Mouse (Mus musculus) intestine, embryonic 14.5 days (tissue): ENCODE measurements around the gene Wdr74. TPM values are rescaled to one million over a fixed set of nuclear protein-coding genes. Genes with fewer than 3 reads are reported as not detected.
A peak's percentile ranks its signal among the peaks of the same experiment; 100 is the strongest.
"Not testable (repeated sequence)": the region's sequence is repeated elsewhere in the genome, so short reads cannot be mapped to it uniquely, and the experiment has no call there.

Experiments
- ATAC-seq: fragments of 200-750 bp; cut with Nextera tagmentation; replicated peaks from 2 replicates; pipeline ENCODE4 v1.8.0; 2017; ENCODE audit warnings: low read depth, moderate number of reproducible peaks, moderate TSS enrichment, moderate library complexity; ENCODE audit not compliant: low FRiP score, low TSS enrichment
- DNase-seq: peaks from one replicate; pipeline ENCODE4 v3.0.0-alpha.2; 2018; ENCODE audit warnings: low spot score
- H3K27ac ChIP-seq: fragments of 300-500 bp; sonication (generic); 2 replicates; pipeline ENCODE4 v1.5.1; 2014; ENCODE audit warnings: low read depth, mild to moderate bottlenecking, control low read depth
- H3K27me3 ChIP-seq: fragments of 300-500 bp; sonication (generic); replicated peaks from 2 replicates; pipeline ENCODE4 v1.6.1; 2014; ENCODE audit warnings: low read length, control low read depth; ENCODE audit not compliant: control insufficient read depth, insufficient read depth
- H3K36me3 ChIP-seq: fragments of 300-500 bp; sonication (generic); 2 replicates; pipeline ENCODE4 v1.6.1; 2014; ENCODE audit warnings: low read length, control low read depth; ENCODE audit not compliant: control insufficient read depth, insufficient read depth
- H3K4me1 ChIP-seq: fragments of 300-500 bp; sonication (generic); replicated peaks from 2 replicates; pipeline ENCODE4 v1.6.1; 2014; ENCODE audit warnings: low read length, control low read depth, mixed read lengths; ENCODE audit not compliant: control insufficient read depth, insufficient read depth
- H3K4me2 ChIP-seq: fragments of 300-500 bp; sonication (generic); 2 replicates; pipeline ENCODE4 v1.6.1; 2014; ENCODE audit warnings: low read length
- H3K4me3 ChIP-seq: fragments of 300-500 bp; sonication (generic); 2 replicates; pipeline ENCODE4 v1.5.1; 2014; ENCODE audit warnings: low read depth, low read length, control low read depth, mixed read lengths
- H3K9ac ChIP-seq: fragments of 300-500 bp; sonication (generic); 2 replicates; pipeline ENCODE4 v1.6.1; 2014; ENCODE audit warnings: mild to moderate bottlenecking, low read length
- H3K9me3 ChIP-seq: fragments of 300-500 bp; sonication (generic); 2 replicates; pipeline ENCODE4 v1.6.1; 2016; ENCODE audit warnings: low read length, control low read depth; ENCODE audit not compliant: control insufficient read depth
- WGBS: fragments of 180-500 bp; shearing (Covaris S2); extraction: QIAGEN DNeasy Blood & Tissue Kit; methylation state at CpG from one replicate; pipeline ENCODE4 v1.1.7; 2014; 5-methylcytosine and 5-hydroxymethylcytosine counted together
- polyA plus RNA-seq: library from polyadenylated mRNA; unstranded; fragments of >200 nt; fragmentation: Nextera tagmentation; extraction: Ambion mirVana; gene quantifications from 2 replicates; pipeline ENCODE4 v1.2.1, GENCODE M21; 2014

The Wdr74 gene
- polyA plus RNA-seq, 1 experiment from 2014 or later, result 97.8 TPM

DNA sequence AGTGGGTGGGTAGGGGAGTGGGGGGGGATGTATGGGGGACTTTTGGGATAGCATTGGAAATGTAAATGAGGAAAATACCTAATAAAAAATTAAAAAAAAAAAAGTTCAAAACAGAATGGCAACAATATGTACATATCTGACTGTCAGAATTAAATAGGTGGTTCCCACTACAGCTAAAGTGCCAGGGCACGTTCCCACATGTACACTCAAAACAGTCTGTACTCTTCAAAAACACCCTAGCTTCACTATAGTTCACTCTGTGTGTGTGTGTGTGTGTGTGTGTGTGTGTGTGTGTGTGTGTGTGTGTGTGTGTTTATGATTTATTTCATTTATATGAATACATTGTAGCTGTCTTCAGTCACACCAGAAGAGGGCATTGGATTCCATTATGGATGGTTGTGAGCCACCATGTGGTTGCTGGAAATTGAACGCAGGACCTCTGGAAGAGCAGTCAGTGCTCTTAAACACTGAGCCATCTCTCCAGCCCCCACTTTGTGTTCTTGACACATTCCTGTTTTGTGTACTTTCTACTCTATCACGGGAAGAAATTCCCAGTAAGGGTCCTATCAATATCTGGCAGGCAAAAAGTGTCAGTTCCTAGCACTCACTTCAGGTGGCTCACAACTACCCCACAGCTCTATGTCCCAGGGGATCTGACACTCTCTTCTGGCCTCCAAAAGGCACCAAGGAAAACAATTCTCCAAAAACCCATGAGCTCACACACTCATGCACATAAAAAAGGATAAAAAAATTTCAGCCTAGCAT is 7.1 kb upstream of the Wdr74 start:
- DNase-seq, ATAC-seq, H3K9ac ChIP-seq, H3K9me3 ChIP-seq, H3K4me2 ChIP-seq, H3K27ac ChIP-seq, H3K4me3 ChIP-seq, H3K27me3 ChIP-seq: not testable (repeated sequence)
- H3K4me1 ChIP-seq, result peaks cover 17% of the 10 kb centered on the region
- H3K36me3 ChIP-seq, result peaks cover 29% of the 10 kb centered on the region
- WGBS, result 35% methylated on average over 3 of the region's 3 CpGs

GRCm38 (mm10) chr19:8734334-8734733 is 1.3 kb upstream of the Wdr74 start:
- no peak overlapping the region for H3K9ac ChIP-seq
- H3K4me3 ChIP-seq, result no peak overlapping the region
- no peak overlapping the region for H3K27ac ChIP-seq
- H3K9me3 ChIP-seq, result no peaks in the 10 kb centered on the region
- H3K4me1 ChIP-seq, result peaks cover 11% of the 10 kb centered on the region
- no peak for DNase-seq
- 81% methylated on average over 3 of the region's 3 CpGs for WGBS
- no peaks in the 10 kb centered on the region for H3K27me3 ChIP-seq
- ATAC-seq, result no peak
- no peak overlapping the region for H3K4me2 ChIP-seq
- H3K36me3 ChIP-seq, result peaks cover 17% of the 10 kb centered on the region

DNA sequence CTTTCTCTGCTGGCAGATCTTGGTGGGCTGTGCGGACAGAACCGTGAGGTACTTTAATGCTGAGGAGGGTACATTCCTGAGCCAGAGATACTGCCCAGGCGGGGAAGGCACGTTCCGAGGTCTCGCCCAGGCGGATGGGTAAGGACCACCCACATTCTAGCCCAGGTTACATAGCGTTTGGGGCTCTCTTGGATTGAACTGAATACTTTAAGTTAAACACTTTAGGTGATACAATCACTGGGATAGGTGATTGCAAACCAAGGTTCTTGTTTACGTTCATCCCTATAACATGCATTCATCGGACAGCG is 487 bp downstream of the Wdr74 start:
- peak overlapping the region; percentile 90 for H3K4me2 ChIP-seq
- H3K4me1 ChIP-seq, result peaks cover 16% of the 10 kb centered on the region
- H3K27me3 ChIP-seq, result no peaks in the 10 kb centered on the region
- ATAC-seq (no peak; the same call in 1 of the 2 replicates), DNase-seq (no peak)
- H3K36me3 ChIP-seq, result peaks cover 30% of the 10 kb centered on the region
- H3K9me3 ChIP-seq, result no peaks in the 10 kb centered on the region
- H3K27ac ChIP-seq, result peak overlapping the region; percentile 51; the same call in 1 of the 2 replicates
- 2% methylated on average over 11 of the region's 11 CpGs for WGBS
- peak overlapping the region; percentile 78 for H3K9ac ChIP-seq
- H3K4me3 ChIP-seq, result peak overlapping the region; percentile 97

DNA sequence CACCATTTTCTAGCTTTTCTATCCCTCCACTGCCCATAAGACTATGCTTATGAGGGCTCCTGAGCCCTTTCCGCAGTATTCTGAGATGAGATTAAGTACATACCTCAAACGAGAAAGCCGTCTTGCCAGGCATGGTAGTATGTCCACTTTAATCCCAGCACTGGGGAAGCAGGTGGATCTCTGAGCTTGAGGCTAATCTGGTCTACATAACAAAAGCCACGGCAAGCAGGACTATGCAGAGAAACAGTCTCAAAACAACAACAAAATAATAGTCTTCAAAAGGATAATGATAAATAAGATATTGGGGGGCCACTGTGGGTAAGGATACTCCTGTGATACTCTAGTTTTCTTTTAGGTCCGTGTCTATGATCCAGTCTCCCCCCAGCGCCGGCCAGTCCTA is 3.3 kb downstream of the Wdr74 start:
- Histone ChIP-seq H3K4me1 (peaks cover 24% of the 10 kb centered on the region), H3K36me3 (peaks cover 42% of the 10 kb centered on the region), H3K9me3 (no peaks in the 10 kb centered on the region), H3K27ac (no peak overlapping the region), H3K9ac (no peak overlapping the region), H3K4me3 (no peak overlapping the region), H3K4me2 (no peak overlapping the region), H3K27me3 (no peaks in the 10 kb centered on the region)
- WGBS, result 88% methylated on average over 7 of the region's 7 CpGs
- no peak for ATAC-seq
- DNase-seq, result no peak

GRCm38 (mm10) chr19:8739646-8740045 is 4.0 kb downstream of the Wdr74 start:
- H3K27me3 ChIP-seq, result no peaks in the 10 kb centered on the region
- DNase-seq (no peak), ATAC-seq (no peak)
- H3K4me1 ChIP-seq, result peaks cover 24% of the 10 kb centered on the region
- no peak overlapping the region for H3K4me2 ChIP-seq
- no peak overlapping the region for H3K27ac ChIP-seq
- peaks cover 49% of the 10 kb centered on the region for H3K36me3 ChIP-seq
- no peak overlapping the region for H3K9ac ChIP-seq
- no peak overlapping the region for H3K4me3 ChIP-seq
- 93% methylated on average over 6 of the region's 6 CpGs for WGBS
- H3K9me3 ChIP-seq, result no peaks in the 10 kb centered on the region

DNA sequence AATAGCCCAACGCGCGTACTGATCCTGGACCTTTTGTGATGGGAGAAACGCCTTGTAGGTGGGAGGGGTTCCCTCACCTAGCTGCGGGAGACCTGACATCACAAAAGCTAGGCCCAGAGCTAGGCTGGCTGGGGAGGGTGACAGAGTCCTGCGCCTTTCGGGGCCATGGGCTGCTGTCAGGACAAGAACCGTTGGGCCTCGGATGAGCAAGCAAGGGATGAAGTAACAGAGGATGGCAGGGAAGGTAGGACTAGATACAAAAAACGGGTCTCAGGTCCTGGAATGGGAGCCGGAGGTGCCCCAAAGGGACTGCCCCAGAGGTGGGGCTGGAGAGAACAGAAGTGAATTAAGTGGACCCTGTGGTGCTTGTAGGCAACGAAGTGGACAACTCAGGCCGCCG is 5.0 kb downstream of the Wdr74 start, which contains the start of gene 1700092M07Rik:
TSS of gene 1700092M07Rik (plus strand) at position 116 of the 400 bp plus-strand sequence.
- H3K4me2 ChIP-seq, result peak within 1 kb of the TSS; percentile 38
- no peaks in the 10 kb centered on the region for H3K27me3 ChIP-seq
- 62% methylated on average over 14 of the region's 14 CpGs for WGBS
- peak within 1 kb of the TSS; percentile 94 for H3K4me3 ChIP-seq
- H3K4me1 ChIP-seq, result peaks cover 20% of the 10 kb centered on the region
- H3K27ac ChIP-seq, result peak within 1 kb of the TSS; percentile 98
- H3K9me3 ChIP-seq, result no peaks in the 10 kb centered on the region
- H3K36me3 ChIP-seq, result peaks cover 59% of the 10 kb centered on the region
- ATAC-seq (no peak), DNase-seq (no peak)
- H3K9ac ChIP-seq, result peak within 1 kb of the TSS; percentile 95

GRCm38 (mm10) chr19:8741243-8741869 is 5.7 kb downstream of the Wdr74 start, which contains the start of gene Stx5a:
Gene Stx5a (plus strand): TSS chr19:8741413.
- H3K27ac ChIP-seq, result peak within 1 kb of the TSS; percentile 98
- H3K9me3 ChIP-seq, result no peaks in the 10 kb centered on the region
- ATAC-seq, result peak; percentile 98
- H3K4me1 ChIP-seq, result peaks cover 20% of the 10 kb centered on the region
- H3K4me2 ChIP-seq, result peak within 1 kb of the TSS; percentile 99
- DNase-seq, result peak; percentile 98
- under 1% methylated on average over 36 of the region's 36 CpGs for WGBS
- H3K27me3 ChIP-seq, result no peaks in the 10 kb centered on the region
- H3K4me3 ChIP-seq, result peak within 1 kb of the TSS; percentile 94
- peak within 1 kb of the TSS; percentile 95 for H3K9ac ChIP-seq
- H3K36me3 ChIP-seq, result peaks cover 67% of the 10 kb centered on the region

GRCm38 (mm10) chr19:8742176-8742575 is 6.5 kb downstream of the Wdr74 start:
- Histone ChIP-seq H3K9me3 (no peaks in the 10 kb centered on the region), H3K4me1 (peaks cover 13% of the 10 kb centered on the region), H3K4me3 (peak overlapping the region; percentile 94), H3K4me2 (peak overlapping the region; percentile 99), H3K27ac (peak overlapping the region; percentile 98), H3K27me3 (no peaks in the 10 kb centered on the region), H3K9ac (peak overlapping the region; percentile 95), H3K36me3 (peaks cover 75% of the 10 kb centered on the region)
- DNase-seq (no peak), ATAC-seq (no peak)
- 17% methylated on average over 14 of the region's 14 CpGs for WGBS
